Mouse (Mus musculus) limb, embryonic 14.5 days (tissue): ENCODE results near the gene Asic3. TPM values are rescaled to one million over a fixed set of nuclear protein-coding genes. Genes with fewer than 3 reads are reported as not detected.

Experiments
- ATAC-seq: fragments of 200-750 bp; cut with Nextera tagmentation; 2 replicates; pipeline ENCODE4 v1.8.0; 2017; ENCODE audit warnings: low read depth, moderate number of reproducible peaks, moderate TSS enrichment; ENCODE audit not compliant: low FRiP score
- DNase-seq: peaks from one replicate; pipeline ENCODE4 v3.0.0-alpha.2; 2015; ENCODE audit warnings: low spot score
- H3K27ac ChIP-seq: fragments of 300-500 bp; sonication (generic); replicated peaks from 2 replicates; pipeline ENCODE4 v1.5.1; 2014; ENCODE audit warnings: low read depth, mild to moderate bottlenecking, low read length, moderate library complexity, mixed read lengths
- H3K27me3 ChIP-seq: fragments of 300-500 bp; sonication (generic); 2 replicates; pipeline ENCODE4 v1.6.1; 2014; ENCODE audit warnings: low read length, mixed read lengths; ENCODE audit not compliant: control insufficient read depth, insufficient read depth
- H3K36me3 ChIP-seq: fragments of 300-500 bp; sonication (generic); 2 replicates; pipeline ENCODE4 v1.6.1; 2014; ENCODE audit warnings: mild to moderate bottlenecking, low read length, moderate library complexity, mixed read lengths; ENCODE audit not compliant: control insufficient read depth, insufficient read depth
- H3K4me1 ChIP-seq: fragments of 300-500 bp; sonication (generic); 2 replicates; pipeline ENCODE4 v1.6.1; 2014; ENCODE audit warnings: antibody characterized with exemption, low read length, mixed read lengths; ENCODE audit not compliant: control insufficient read depth, insufficient read depth
- H3K4me2 ChIP-seq: fragments of 300-500 bp; sonication (generic); replicated peaks from 2 replicates; pipeline ENCODE4 v1.6.1; 2014; ENCODE audit warnings: low read depth, mild to moderate bottlenecking, low read length, moderate library complexity; ENCODE audit not compliant: severe bottlenecking
- H3K4me3 ChIP-seq: fragments of 300-500 bp; sonication (generic); replicated peaks from 2 replicates; pipeline ENCODE4 v1.5.1; 2014; ENCODE audit warnings: low read length
- H3K9ac ChIP-seq: fragments of 300-500 bp; sonication (generic); 2 replicates; pipeline ENCODE4 v1.6.1; 2014; ENCODE audit warnings: mild to moderate bottlenecking, low read depth, low read length, moderate library complexity; ENCODE audit not compliant: severe bottlenecking
- H3K9me3 ChIP-seq: fragments of 300-500 bp; sonication (generic); 2 replicates; pipeline ENCODE4 v1.6.1; 2016; ENCODE audit warnings: low read length; ENCODE audit not compliant: control insufficient read depth
- POLR2A ChIP-seq: fragments of 200-500 bp; IDR thresholded peaks from 2 replicates; pipeline ENCODE4 v1.8.0; 2012; ENCODE audit warnings: inconsistent platforms, mild to moderate bottlenecking, moderate library complexity, borderline replicate concordance; ENCODE audit not compliant: insufficient read depth, insufficient read length; ENCODE audit errors: extremely low read depth
- WGBS: fragments of 180-500 bp; shearing (Covaris S2); extraction: QIAGEN DNeasy Blood & Tissue Kit; methylation state at CpG from one replicate; pipeline ENCODE4 v1.1.7; 2014; 5-methylcytosine and 5-hydroxymethylcytosine counted together
- polyA plus RNA-seq, 2 experiments: library from polyadenylated mRNA; depleted of rRNA in 1 of 2; stranded (reverse) in 1 of 2; unstranded in 1 of 2; fragments of >200 nt; fragmentation: Nextera tagmentation in 1 of 2; extraction: Ambion mirVana in 1 of 2; gene quantifications; 2 replicates each; pipeline versions ENCODE4 v1.2.1 to v1.2.3; 2012 to 2014

The Asic3 gene
- polyA plus RNA-seq, 2 experiments: 0.36 to 3.0 TPM

- peak; percentile 86 for ATAC-seq
- 3% methylated on average over 37 of the region's 66 CpGs for WGBS
- Histone ChIP-seq H3K9ac (peak overlapping the region; percentile 87), H3K4me1 (peaks cover 38% of the 10 kb centered on the region), H3K27ac (peak overlapping the region; percentile 88), H3K27me3 (no peaks in the 10 kb centered on the region), H3K4me2 (peak overlapping the region; percentile 98), H3K9me3 (no peaks in the 10 kb centered on the region), H3K4me3 (peak overlapping the region; percentile 91), H3K36me3 (no peaks in the 10 kb centered on the region; the same call in 1 of the 2 replicates)
- peak; percentile 53; the same call in 1 of the 2 replicates for TF ChIP-seq POLR2A
- DNase-seq: peak; percentile 87
Measured at GRCm38 (mm10) chr5:24451264-24452029, 38.3 kb downstream of the Asic3 start.

GRCm38 (mm10) chr5:24452030-24452690, 39.0 kb downstream of the Asic3 start, which contains the start of gene Agap3:
Gene Agap3, plus strand, starts transcription at chr5:24452177.
- Histone ChIP-seq H3K4me3 (peak within 1 kb of the TSS; percentile 91), H3K4me1 (peaks cover 34% of the 10 kb centered on the region), H3K9me3 (no peaks in the 10 kb centered on the region), H3K27me3 (no peaks in the 10 kb centered on the region), H3K36me3 (no peaks in the 10 kb centered on the region; the same call in 1 of the 2 replicates), H3K4me2 (peak within 1 kb of the TSS; percentile 98), H3K9ac (peak within 1 kb of the TSS; percentile 87), H3K27ac (peak within 1 kb of the TSS; percentile 88)
- peak; percentile 0 for ATAC-seq
- DNase-seq: no peak
- under 1% methylated on average over 28 of the region's 85 CpGs for WGBS
- TF ChIP-seq POLR2A: no peak

GRCm38 (mm10) chr5:24452691-24453233, 39.6 kb downstream of the Asic3 start:
- Histone ChIP-seq H3K36me3 (peaks cover 4% of the 10 kb centered on the region; the same call in 1 of the 2 replicates), H3K27me3 (no peaks in the 10 kb centered on the region), H3K27ac (peak overlapping the region; percentile 88), H3K9me3 (no peaks in the 10 kb centered on the region), H3K4me1 (peaks cover 31% of the 10 kb centered on the region), H3K4me3 (peak overlapping the region; percentile 91), H3K4me2 (peak overlapping the region; percentile 98), H3K9ac (peak overlapping the region; percentile 87)
- WGBS: 4% methylated on average over 25 of the region's 29 CpGs
- ATAC-seq (no peak), DNase-seq (no peak)
- TF ChIP-seq POLR2A: no peak

GRCm38 (mm10) chr5:24453283-24453984, 40.2 kb downstream of the Asic3 start:
- Histone ChIP-seq H3K36me3 (peaks cover 6% of the 10 kb centered on the region; the same call in 1 of the 2 replicates), H3K9ac (peak overlapping the region; percentile 87), H3K9me3 (no peaks in the 10 kb centered on the region), H3K27me3 (no peaks in the 10 kb centered on the region), H3K4me1 (peaks cover 27% of the 10 kb centered on the region), H3K27ac (no peak overlapping the region), H3K4me3 (peak overlapping the region; percentile 91), H3K4me2 (peak overlapping the region; percentile 98)
- no peak for ATAC-seq
- WGBS: 13% methylated on average over 5 of the region's 5 CpGs
- DNase-seq: no peak
- TF ChIP-seq POLR2A: no peak

GRCm38 (mm10) chr5:24453985-24454303, 40.8 kb downstream of the Asic3 start:
- Histone ChIP-seq H3K9ac (peak overlapping the region; percentile 87; the same call in 1 of the 2 replicates), H3K4me3 (peak overlapping the region; percentile 91), H3K36me3 (peaks cover 8% of the 10 kb centered on the region; the same call in 1 of the 2 replicates), H3K4me1 (peaks cover 27% of the 10 kb centered on the region), H3K4me2 (peak overlapping the region; percentile 98), H3K9me3 (no peaks in the 10 kb centered on the region), H3K27ac (no peak overlapping the region), H3K27me3 (no peaks in the 10 kb centered on the region)
- no peak for TF ChIP-seq POLR2A
- no peak for ATAC-seq
- 7% methylated on average over 2 of the region's 2 CpGs for WGBS
- no peak for DNase-seq
